Mouse (Mus musculus): ENCODE results near the gene Olfr351. TPM values are rescaled to one million over a fixed set of nuclear protein-coding genes. Genes with fewer than 3 reads are reported as not detected.

Gene Olfr351
- polyA plus RNA-seq (2012; rRNA removed): not detected in 2 replicates

DNA sequence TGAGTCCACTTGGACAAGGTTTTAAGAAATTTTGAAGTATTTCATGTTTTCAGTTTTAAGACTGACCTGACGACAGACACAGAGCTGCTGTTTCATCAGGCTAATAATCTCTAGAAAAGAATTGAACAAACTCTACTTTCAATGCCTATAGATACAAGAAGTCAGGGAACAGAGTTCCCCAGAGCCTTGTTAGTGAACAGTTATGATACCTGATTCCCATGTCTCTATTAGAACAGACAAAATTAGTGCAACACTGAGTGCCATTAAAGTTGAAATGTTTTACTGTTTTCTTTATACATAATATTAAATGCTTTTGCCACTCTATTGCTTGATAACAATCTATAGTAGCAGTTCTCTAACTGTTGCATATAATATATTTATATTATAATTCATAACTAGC lies at the start of gene Olfr351:
TSS of gene Olfr351 (minus strand) at position 101 of the 400 bp plus-strand sequence.

DNA sequence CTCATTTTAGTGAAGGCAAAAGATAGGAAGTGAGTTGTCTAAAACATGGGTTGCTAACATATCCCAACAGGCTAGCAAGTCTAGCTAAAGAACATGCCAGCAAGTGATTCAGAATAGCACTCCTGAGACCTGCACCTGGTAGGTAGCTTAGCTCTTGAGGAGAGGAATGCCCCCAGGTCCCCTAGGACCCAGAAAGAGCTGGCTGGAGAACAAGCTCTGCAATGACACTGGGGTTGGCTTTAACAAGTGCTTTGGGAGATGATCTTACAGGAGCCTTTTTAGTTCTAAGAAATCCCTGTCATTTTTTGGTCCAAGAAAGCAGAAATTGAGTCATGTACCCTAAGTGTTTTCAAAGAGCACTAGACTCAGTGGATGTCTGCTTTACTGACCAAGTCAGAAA lies 42.9 kb upstream of the Olfr351 start, which contains the start of gene Olfr354:
TSS of gene Olfr354 (plus strand) at position 301 of the 400 bp plus-strand sequence.

GRCm38 (mm10) chr2:36892836-36893235 lies 30.4 kb upstream of the Olfr351 start, which contains the start of gene Olfr353:
Gene Olfr353 (minus strand): TSS chr2:36892936.

DNA sequence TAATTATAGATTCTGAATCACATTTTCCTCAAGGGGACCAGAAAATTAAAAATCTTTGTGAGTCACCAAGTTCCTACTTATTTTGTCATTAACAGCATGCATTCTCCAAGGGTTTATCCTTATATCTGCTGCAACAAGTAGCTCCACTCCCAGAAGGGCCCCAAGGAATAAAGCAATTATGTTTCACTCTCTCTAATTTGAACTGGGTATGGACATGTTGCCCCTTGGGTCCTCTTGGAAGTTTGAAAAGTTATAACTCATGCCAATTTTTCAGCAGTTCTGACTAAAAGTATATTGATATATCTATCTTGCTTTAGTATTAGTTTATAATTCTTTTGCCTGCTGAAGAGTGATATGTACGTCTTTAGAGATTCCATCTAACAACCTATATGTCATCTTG lies 5.7 kb upstream of the Olfr351 start, which contains the start of gene Olfr352:
TSS of gene Olfr352 (plus strand) at position 301 of the 400 bp plus-strand sequence.

DNA sequence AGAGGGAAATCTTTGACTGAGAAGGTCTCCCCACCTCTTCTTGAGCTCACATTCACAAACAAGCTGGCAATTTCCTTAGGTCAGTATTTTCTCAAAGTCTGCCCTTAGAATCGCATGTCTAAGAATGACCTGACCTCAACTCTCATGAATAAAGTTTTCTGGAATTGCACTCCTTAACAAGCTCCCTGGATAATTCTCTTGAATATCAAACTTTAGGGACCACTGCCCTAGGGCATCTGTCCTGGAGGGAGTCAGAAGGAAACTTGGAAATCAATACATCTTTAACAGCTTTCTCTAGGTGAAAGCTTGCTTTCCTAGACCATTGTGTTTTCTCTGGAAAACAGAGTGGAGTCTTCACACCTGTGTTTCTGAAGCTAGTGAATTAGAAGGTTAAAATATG lies 16.4 kb downstream of the Olfr351 start, which contains the start of gene Olfr350:
TSS of gene Olfr350 (plus strand) at position 301 of the 400 bp plus-strand sequence.

DNA sequence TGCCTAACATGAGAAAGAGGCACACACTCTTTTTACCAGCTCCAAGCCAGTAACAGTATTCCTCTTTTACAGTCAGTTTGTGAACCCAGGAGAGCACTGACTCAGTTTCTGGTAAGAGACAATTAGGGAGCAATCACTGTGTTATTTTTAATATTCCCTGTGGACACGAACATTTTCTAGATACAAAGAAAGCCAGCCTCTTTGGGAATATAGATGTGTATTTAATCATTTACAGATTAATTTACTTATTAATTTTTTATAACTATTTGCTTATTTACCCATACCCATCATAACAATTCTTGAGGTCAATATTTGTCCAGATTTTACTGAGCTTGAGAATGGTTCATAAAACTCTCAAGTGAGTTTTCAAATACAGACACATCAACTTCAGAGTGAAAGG lies 45.5 kb downstream of the Olfr351 start, which contains the start of gene Olfr3:
TSS of gene Olfr3 (minus strand) at position 101 of the 400 bp plus-strand sequence.

Other genes with a start within 250 kb of the Olfr351 start
- gene Olfr345, start 222.6 kb downstream of the Olfr351 start, polyA plus RNA-seq (2012; rRNA removed): not detected in 2 replicates
- gene Olfr346, start 176.9 kb downstream of the Olfr351 start, polyA plus RNA-seq (2012; rRNA removed): not detected in 2 replicates
- gene Olfr347, start 130.8 kb downstream of the Olfr351 start, polyA plus RNA-seq (2012; rRNA removed): not detected in 2 replicates
- gene Olfr348, start 78.4 kb downstream of the Olfr351 start, polyA plus RNA-seq (2012; rRNA removed): not detected in 2 replicates
- gene Olfr50, start 72.1 kb downstream of the Olfr351 start, polyA plus RNA-seq (2012; rRNA removed): not detected in 2 replicates
- not detected in 2 replicates for gene Olfr3, start 45.6 kb downstream of the Olfr351 start, polyA plus RNA-seq (2012; rRNA removed)
- gene Olfr350, start 16.4 kb downstream of the Olfr351 start, polyA plus RNA-seq (2012; rRNA removed): not detected in 2 replicates
- not detected in 2 replicates for gene Olfr352, start 5.8 kb upstream of the Olfr351 start, polyA plus RNA-seq (2012; rRNA removed)
- not detected in 2 replicates for gene Olfr353, start 30.3 kb upstream of the Olfr351 start, polyA plus RNA-seq (2012; rRNA removed)
- not detected in 2 replicates for gene Olfr354, start 43.0 kb upstream of the Olfr351 start, polyA plus RNA-seq (2012; rRNA removed)
- gene Olfr355, start 66.2 kb upstream of the Olfr351 start, polyA plus RNA-seq (2012; rRNA removed): not detected in 2 replicates
- gene Olfr356, start 74.5 kb upstream of the Olfr351 start, polyA plus RNA-seq (2012; rRNA removed): not detected in 2 replicates
- gene Olfr357, start 131.2 kb upstream of the Olfr351 start, polyA plus RNA-seq (2012; rRNA removed): not detected in 2 replicates
- not detected in 2 replicates for gene Olfr358, start 146.7 kb upstream of the Olfr351 start, polyA plus RNA-seq (2012; rRNA removed)
- gene Olfr360, start 203.1 kb upstream of the Olfr351 start, polyA plus RNA-seq (2012; rRNA removed): not detected in 2 replicates
- gene Olfr361, start 226.6 kb upstream of the Olfr351 start, polyA plus RNA-seq (2012; rRNA removed): not detected in 2 replicates